Mouse (Mus musculus): ENCODE measurements around the gene Ano6. TPM values are rescaled to one million over a fixed set of nuclear protein-coding genes. Genes with fewer than 3 reads are reported as not detected.

Gene Ano6
- polyA plus RNA-seq, 1 experiment: 54.5 TPM

GRCm38 (mm10) chr15:95849513-95850411 is 59.1 kb downstream of the Ano6 start:
- Histone ChIP-seq H3ac (ENCODE audit: control insufficient read depth, insufficient read length) (no peak overlapping the region), H3K36me3 (ENCODE audit: control insufficient read depth, insufficient read depth) (no peaks in the 10 kb centered on the region), H3K4me2 (ENCODE audit: low read depth) (no peak overlapping the region), H3K4me3 (no peak overlapping the region), H3K27me3 (ENCODE audit: control insufficient read depth, insufficient read depth, insufficient read length) (no peaks in the 10 kb centered on the region), H3K79me2 (ENCODE audit: control insufficient read depth, insufficient read depth) (peaks cover 76% of the 10 kb centered on the region)
- no peak for TF ChIP-seq MYOD1 (IDR thresholded peaks at IDR 0.05; ENCODE audit: control insufficient read depth in 1 of 3, insufficient read length in 2 of 3, low read depth in 2 of 3)
- TF ChIP-seq MYOG (IDR thresholded peaks at IDR 0.05; ENCODE audit: control insufficient read depth in 1 of 3, insufficient read depth in 1 of 3, insufficient read length in 2 of 3, low read depth in 2 of 3): no peak
- no peak for TF ChIP-seq REST (IDR thresholded peaks at IDR 0.05; ENCODE audit: insufficient read depth, insufficient read length)
- TF ChIP-seq CEBPB (IDR thresholded peaks at IDR 0.05; ENCODE audit: insufficient read depth, poor library complexity, severe bottlenecking): no peak

- H3K27me3 ChIP-seq (ENCODE audit: control insufficient read depth, insufficient read depth, insufficient read length): no peaks in the 10 kb centered on the region
- H3K4me3 ChIP-seq: no peak overlapping the region
- H3K36me3 ChIP-seq (ENCODE audit: control insufficient read depth, insufficient read depth): no peaks in the 10 kb centered on the region
- H3ac ChIP-seq (ENCODE audit: control insufficient read depth, insufficient read length): no peak overlapping the region
- no peak overlapping the region for H3K4me2 ChIP-seq (ENCODE audit: low read depth)
- TF ChIP-seq MYOG (IDR thresholded peaks at IDR 0.05; ENCODE audit: control insufficient read depth in 1 of 3, insufficient read depth in 1 of 3, insufficient read length in 2 of 3, low read depth in 2 of 3) (no peak), POLR2AphosphoS2 (IDR thresholded peaks at IDR 0.05; ENCODE audit: insufficient read length, low read depth) (no peak), TCF3 (IDR thresholded peaks at IDR 0.05; ENCODE audit: insufficient read length, low read depth) (no peak), SRF (IDR thresholded peaks at IDR 0.05; ENCODE audit: control insufficient read depth, insufficient read length, low read depth) (no peak), MYOD1 (IDR thresholded peaks at IDR 0.05; ENCODE audit: control insufficient read depth in 1 of 3, insufficient read length in 2 of 3, low read depth in 2 of 3) (no peak), CEBPB (IDR thresholded peaks at IDR 0.05; ENCODE audit: insufficient read depth, poor library complexity, severe bottlenecking) (no peak), MAX (IDR thresholded peaks at IDR 0.05; ENCODE audit: low read depth) (no peak), E2F4 (IDR thresholded peaks at IDR 0.05; ENCODE audit: insufficient read depth) (no peak), USF1 (IDR thresholded peaks at IDR 0.05; ENCODE audit: low read depth) (no peak), POLR2A (IDR thresholded peaks at IDR 0.05; ENCODE audit: insufficient read length, low read depth) (no peak), REST (IDR thresholded peaks at IDR 0.05; ENCODE audit: insufficient read depth, insufficient read length) (no peak), TCF12 (IDR thresholded peaks at IDR 0.05; ENCODE audit: insufficient read depth, poor library complexity, severe bottlenecking) (no peak)
- peaks cover 75% of the 10 kb centered on the region for H3K79me2 ChIP-seq (ENCODE audit: control insufficient read depth, insufficient read depth)
Measured at GRCm38 (mm10) chr15:95850546-95850945, 59.9 kb downstream of the Ano6 start.

DNA sequence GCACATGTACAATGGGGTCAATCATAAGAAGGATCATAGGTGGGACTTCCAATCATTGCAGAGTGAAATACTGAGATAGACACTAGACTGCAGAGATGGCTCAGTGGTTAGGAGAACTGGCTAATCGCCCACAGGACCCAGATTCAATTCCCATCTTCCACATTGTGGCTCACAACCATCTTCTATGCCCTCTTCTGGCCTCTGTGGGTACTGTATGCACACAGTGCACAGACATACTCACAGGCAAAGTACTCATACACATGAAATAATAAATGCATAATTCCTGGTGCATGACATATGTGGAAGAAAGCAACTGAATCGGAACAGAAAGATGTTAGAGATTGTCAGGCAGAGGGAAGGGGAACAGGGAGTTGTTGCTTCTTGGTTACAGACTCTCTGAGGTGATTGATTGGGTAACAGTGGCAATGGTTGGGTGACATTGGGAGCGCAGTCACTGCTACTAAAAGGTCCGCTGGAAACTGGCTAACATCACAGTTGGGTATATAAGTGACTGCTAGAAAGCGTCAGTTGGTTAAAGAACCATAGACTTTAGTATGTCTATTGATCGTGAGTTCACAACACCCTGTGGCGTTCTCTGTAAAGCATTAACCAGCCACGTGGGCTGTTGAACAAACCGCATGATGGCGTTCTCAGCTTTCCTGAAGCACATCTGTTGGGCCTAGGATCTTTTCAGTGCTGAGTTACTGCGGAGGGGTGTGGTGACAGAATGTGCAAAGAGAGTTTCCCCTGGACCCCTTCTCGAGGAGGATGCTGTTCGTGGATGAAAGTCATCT is 64.6 kb downstream of the Ano6 start:
- H3ac ChIP-seq (ENCODE audit: control insufficient read depth, insufficient read length): no peak overlapping the region
- peaks cover 72% of the 10 kb centered on the region for H3K79me2 ChIP-seq (ENCODE audit: control insufficient read depth, insufficient read depth)
- no peaks in the 10 kb centered on the region for H3K36me3 ChIP-seq (ENCODE audit: control insufficient read depth, insufficient read depth)
- no peaks in the 10 kb centered on the region for H3K27me3 ChIP-seq (ENCODE audit: control insufficient read depth, insufficient read depth, insufficient read length)
- no peak overlapping the region for H3K4me3 ChIP-seq
- no peak overlapping the region for H3K4me2 ChIP-seq (ENCODE audit: low read depth)
- TF ChIP-seq MYOD1 (IDR thresholded peaks at IDR 0.05; ENCODE audit: control insufficient read depth in 1 of 3, insufficient read length in 2 of 3, low read depth in 2 of 3) (no peak), CEBPB (IDR thresholded peaks at IDR 0.05; ENCODE audit: insufficient read depth, poor library complexity, severe bottlenecking) (no peak), USF1 (IDR thresholded peaks at IDR 0.05; ENCODE audit: low read depth) (no peak), POLR2AphosphoS2 (IDR thresholded peaks at IDR 0.05; ENCODE audit: insufficient read length, low read depth) (no peak), POLR2A (IDR thresholded peaks at IDR 0.05; ENCODE audit: insufficient read length, low read depth) (no peak), MYOG (IDR thresholded peaks at IDR 0.05; ENCODE audit: control insufficient read depth in 1 of 3, insufficient read depth in 1 of 3, insufficient read length in 2 of 3, low read depth in 2 of 3) (no peak), MAX (IDR thresholded peaks at IDR 0.05; ENCODE audit: low read depth) (no peak), TCF12 (IDR thresholded peaks at IDR 0.05; ENCODE audit: insufficient read depth, poor library complexity, severe bottlenecking) (no peak), E2F4 (IDR thresholded peaks at IDR 0.05; ENCODE audit: insufficient read depth) (no peak), SRF (IDR thresholded peaks at IDR 0.05; ENCODE audit: control insufficient read depth, insufficient read length, low read depth) (no peak), TCF3 (IDR thresholded peaks at IDR 0.05; ENCODE audit: insufficient read length, low read depth) (no peak)

DNA sequence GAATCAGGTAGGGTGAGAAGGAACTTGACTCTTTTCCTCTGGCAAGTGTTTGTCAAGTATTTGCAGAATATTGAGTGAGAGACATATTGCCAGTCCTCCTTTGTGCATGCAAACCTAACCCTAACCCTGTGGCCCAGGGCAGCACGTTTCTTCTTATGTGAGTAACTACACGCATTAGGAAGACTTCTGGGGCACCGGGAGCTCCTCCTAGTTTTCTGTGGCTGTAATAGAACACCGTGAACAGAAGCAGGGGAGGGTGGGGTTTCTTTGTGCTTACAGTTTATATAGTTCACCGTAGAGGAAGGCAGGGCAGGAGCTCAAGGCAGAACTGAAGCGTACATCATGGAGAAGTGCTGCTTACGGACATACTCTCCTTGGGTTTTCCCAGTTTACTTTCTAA is 65.3 kb downstream of the Ano6 start:
- no peaks in the 10 kb centered on the region for H3K27me3 ChIP-seq (ENCODE audit: control insufficient read depth, insufficient read depth, insufficient read length)
- H3K79me2 ChIP-seq (ENCODE audit: control insufficient read depth, insufficient read depth): peaks cover 73% of the 10 kb centered on the region
- no peak overlapping the region for H3K4me2 ChIP-seq (ENCODE audit: low read depth)
- H3ac ChIP-seq (ENCODE audit: control insufficient read depth, insufficient read length): no peak overlapping the region
- H3K4me3 ChIP-seq: no peak overlapping the region
- no peaks in the 10 kb centered on the region for H3K36me3 ChIP-seq (ENCODE audit: control insufficient read depth, insufficient read depth)
- TF ChIP-seq MAX (IDR thresholded peaks at IDR 0.05; ENCODE audit: low read depth) (no peak), POLR2AphosphoS2 (IDR thresholded peaks at IDR 0.05; ENCODE audit: insufficient read length, low read depth) (no peak), MYOD1 (IDR thresholded peaks at IDR 0.05; ENCODE audit: control insufficient read depth in 1 of 3, insufficient read length in 2 of 3, low read depth in 2 of 3) (no peak), TCF3 (IDR thresholded peaks at IDR 0.05; ENCODE audit: insufficient read length, low read depth) (no peak), CEBPB (IDR thresholded peaks at IDR 0.05; ENCODE audit: insufficient read depth, poor library complexity, severe bottlenecking) (no peak), E2F4 (IDR thresholded peaks at IDR 0.05; ENCODE audit: insufficient read depth) (no peak)

All from myocyte (in vitro differentiated cells).